Mouse (Mus musculus) testis, adult 2 months (tissue): Measurements from ENCODE around the gene Map1b.

Source experiments
- CTCF ChIP-seq: fragments of 200-500 bp; IDR thresholded peaks from 2 replicates; pipeline ENCODE4 v1.5.1; 2012; ENCODE audit warnings: low read depth, mild to moderate bottlenecking, inconsistent platforms, low read length, moderate library complexity; ENCODE audit not compliant: control insufficient read depth, insufficient read depth, insufficient replicate concordance
- POLR2A ChIP-seq: fragments of 200-500 bp; IDR thresholded peaks from 2 replicates; pipeline ENCODE4 v1.6.1; 2012; ENCODE audit warnings: low read depth, mild to moderate bottlenecking, inconsistent platforms, low read length, moderate library complexity; ENCODE audit not compliant: control insufficient read depth

DNA sequence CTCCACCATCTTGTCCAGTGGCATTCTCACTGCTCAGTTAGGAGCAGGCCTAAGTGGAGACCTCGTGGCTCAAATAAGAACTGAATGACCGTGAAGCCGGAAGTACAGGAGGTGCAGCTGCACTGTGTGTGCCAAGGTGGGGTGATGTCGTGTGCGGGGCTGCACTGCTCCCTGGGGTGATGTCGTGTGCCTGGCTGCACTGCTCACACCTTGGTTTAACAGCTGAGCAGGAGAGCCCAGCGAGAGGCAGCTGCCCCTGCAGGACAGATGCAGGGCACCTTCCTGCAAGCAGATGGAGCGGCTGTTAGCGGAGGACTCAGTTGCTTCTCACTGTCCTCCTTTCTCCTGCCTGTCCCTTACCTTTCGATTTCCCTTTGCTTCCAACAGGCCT lies 102.0 kb downstream of the Map1b start:
- no peak for TF ChIP-seq CTCF
- no peak for TF ChIP-seq POLR2A
